Mouse (Mus musculus): ENCODE measurements around the gene Rcvrn. TPM values are rescaled to one million over a fixed set of nuclear protein-coding genes. Genes with fewer than 3 reads are reported as not detected.

The Rcvrn gene
- polyA plus RNA-seq, 1 experiment from 2014 or later, result not detected

- Histone ChIP-seq H3K36me3 (no peaks in the 10 kb centered on the region), H3K4me3 (no peak overlapping the region), H3K4me2 (replicated peaks) (no peak overlapping the region), H3K27me3 (no peaks in the 10 kb centered on the region), H3K9ac (replicated peaks) (no peak overlapping the region), H3K27ac (replicated peaks) (no peak overlapping the region), H3K9me3 (no peaks in the 10 kb centered on the region), H3K4me1 (no peaks in the 10 kb centered on the region)
- no peak for ATAC-seq (replicated peaks)
- 100% methylated on average over 2 of the region's 2 CpGs for WGBS
Measured at GRCm38 (mm10) chr11:67731056-67731455, 35.9 kb downstream of the Rcvrn start.

- ATAC-seq (replicated peaks), result no peak
- Histone ChIP-seq H3K4me2 (replicated peaks) (no peak overlapping the region), H3K9ac (replicated peaks) (no peak overlapping the region), H3K4me1 (no peaks in the 10 kb centered on the region), H3K36me3 (no peaks in the 10 kb centered on the region), H3K4me3 (no peak overlapping the region), H3K27me3 (no peaks in the 10 kb centered on the region), H3K9me3 (no peaks in the 10 kb centered on the region), H3K27ac (replicated peaks) (no peak overlapping the region)
- 79% methylated on average over 1 of the region's 1 CpGs for WGBS
Measured at GRCm38 (mm10) chr11:67733726-67734125, 38.6 kb downstream of the Rcvrn start.

- H3K9ac ChIP-seq (replicated peaks), result no peak overlapping the region
- no peak for ATAC-seq (replicated peaks)
- H3K4me3 ChIP-seq, result no peak overlapping the region
- H3K27me3 ChIP-seq, result no peaks in the 10 kb centered on the region
- H3K9me3 ChIP-seq, result no peaks in the 10 kb centered on the region
- no peaks in the 10 kb centered on the region for H3K4me1 ChIP-seq
- no peaks in the 10 kb centered on the region for H3K36me3 ChIP-seq
- no peak overlapping the region for H3K27ac ChIP-seq (replicated peaks)
- H3K4me2 ChIP-seq (replicated peaks), result no peak overlapping the region
- 81% methylated on average over 3 of the region's 3 CpGs for WGBS
Measured at GRCm38 (mm10) chr11:67734597-67734996, 39.5 kb downstream of the Rcvrn start.

- Histone ChIP-seq H3K9me3 (no peaks in the 10 kb centered on the region), H3K27me3 (no peaks in the 10 kb centered on the region), H3K36me3 (no peaks in the 10 kb centered on the region), H3K27ac (replicated peaks) (no peak overlapping the region), H3K4me3 (no peak overlapping the region), H3K4me1 (no peaks in the 10 kb centered on the region), H3K9ac (replicated peaks) (no peak overlapping the region), H3K4me2 (replicated peaks) (no peak overlapping the region)
- 89% methylated on average over 6 of the region's 6 CpGs for WGBS
- no peak for ATAC-seq (replicated peaks)
Measured at GRCm38 (mm10) chr11:67738345-67738744, 43.2 kb downstream of the Rcvrn start.

GRCm38 (mm10) chr11:67738846-67739490 is 43.8 kb downstream of the Rcvrn start:
- H3K9me3 ChIP-seq, result no peaks in the 10 kb centered on the region
- no peaks in the 10 kb centered on the region for H3K36me3 ChIP-seq
- no peak for ATAC-seq (replicated peaks)
- H3K4me2 ChIP-seq (replicated peaks), result no peak overlapping the region
- no peaks in the 10 kb centered on the region for H3K4me1 ChIP-seq
- H3K27ac ChIP-seq (replicated peaks), result no peak overlapping the region
- H3K4me3 ChIP-seq, result no peak overlapping the region
- no peak overlapping the region for H3K9ac ChIP-seq (replicated peaks)
- 81% methylated on average over 5 of the region's 5 CpGs for WGBS
- H3K27me3 ChIP-seq, result no peaks in the 10 kb centered on the region

GRCm38 (mm10) chr11:67741569-67741968 is 46.4 kb downstream of the Rcvrn start:
- Histone ChIP-seq H3K9ac (replicated peaks) (no peak overlapping the region), H3K4me1 (no peaks in the 10 kb centered on the region), H3K4me3 (no peak overlapping the region), H3K27me3 (no peaks in the 10 kb centered on the region), H3K27ac (replicated peaks) (no peak overlapping the region), H3K9me3 (no peaks in the 10 kb centered on the region), H3K36me3 (no peaks in the 10 kb centered on the region), H3K4me2 (replicated peaks) (no peak overlapping the region)
- ATAC-seq (replicated peaks), result no peak

Other genes starting within 250 kb of the Rcvrn start
- 56.6 and 57.8 TPM in 2 replicates for gene Gas7, start 239.9 kb upstream of the Rcvrn start, polyA plus RNA-seq (2015; fragmentation: Nextera tagmentation; extraction: Ambion mirVana)
- 0.10 and 0.20 TPM in 2 replicates for gene Glp2r, start 75.8 kb downstream of the Rcvrn start, polyA plus RNA-seq (2015; fragmentation: Nextera tagmentation; extraction: Ambion mirVana)
- gene Gsg1l2, start 79.3 kb downstream of the Rcvrn start, polyA plus RNA-seq (2015; fragmentation: Nextera tagmentation; extraction: Ambion mirVana), result not detected in 2 replicates
- gene Dhrs7c, start 102.9 kb downstream of the Rcvrn start, polyA plus RNA-seq (2015; fragmentation: Nextera tagmentation; extraction: Ambion mirVana), result not detected in 2 replicates
- gene Usp43, start 226.8 kb downstream of the Rcvrn start, polyA plus RNA-seq (2015; fragmentation: Nextera tagmentation; extraction: Ambion mirVana), result 1.8 and 2.3 TPM in 2 replicates

All from forebrain, embryonic 15.5 days (tissue).